Mouse (Mus musculus) G1E (cell line): ENCODE measurements around the gene Trim33. TPM values are rescaled to one million over a fixed set of nuclear protein-coding genes. Genes with fewer than 3 reads are reported as not detected.

Experiments
- ATAC-seq: 2 replicates; pipeline ENCODE4 v1.8.0; 2016; ENCODE audit warnings: mild to moderate bottlenecking; ENCODE audit not compliant: insufficient number of reproducible peaks, poor library complexity, low FRiP score, severe bottlenecking; ENCODE audit errors: extremely low read depth
- DNase-seq: peaks from one replicate; pipeline ENCODE4 v3.0.0; 2012; ENCODE audit warnings: low spot score
- H3K27me3 ChIP-seq: 2 replicates; pipeline ENCODE4 v1.6.1; 2012; ENCODE audit warnings: mild to moderate bottlenecking, low read length, inconsistent platforms; ENCODE audit not compliant: insufficient read depth
- H3K36me3 ChIP-seq: replicated peaks from 2 replicates; pipeline ENCODE3; 2012; ENCODE audit warnings: mild to moderate bottlenecking, inconsistent platforms
- H3K4me1 ChIP-seq: 2 replicates; pipeline ENCODE4 v1.6.1; 2012; ENCODE audit warnings: low read depth, low read length, inconsistent platforms, mixed read lengths; ENCODE audit not compliant: insufficient read depth
- H3K4me3 ChIP-seq: 2 replicates; pipeline ENCODE4 v1.5.1; 2012; ENCODE audit warnings: low read depth, mild to moderate bottlenecking, inconsistent platforms, low read length, moderate library complexity, mixed read lengths
- H3K9me3 ChIP-seq: replicated peaks from 2 replicates; pipeline ENCODE4 v1.6.1; 2012; ENCODE audit warnings: inconsistent platforms
- CTCF ChIP-seq: IDR thresholded peaks from 2 replicates; pipeline ENCODE4 v1.5.1; 2012; ENCODE audit warnings: low read depth, low read length, inconsistent platforms, mixed read lengths
- GATA1 ChIP-seq: IDR thresholded peaks from 2 replicates; pipeline ENCODE4 v1.6.1; 2012; ENCODE audit warnings: borderline replicate concordance, low read length, inconsistent platforms, mixed read lengths
- GATA2 ChIP-seq: IDR thresholded peaks from 2 replicates; pipeline ENCODE4 v1.6.1; 2012; ENCODE audit warnings: low read depth, low read length, inconsistent platforms, borderline replicate concordance
- POLR2AphosphoS5 ChIP-seq: IDR thresholded peaks from 2 replicates; pipeline ENCODE4 v1.6.1; 2012; ENCODE audit warnings: low read depth, low read length, inconsistent platforms; ENCODE audit not compliant: insufficient replicate concordance
- TAL1 ChIP-seq: conservative IDR thresholded peaks from 2 replicates; pipeline ENCODE4 v1.6.1; 2012; ENCODE audit warnings: low read depth, low read length, inconsistent platforms, mixed read lengths
- polyA plus RNA-seq: library from polyadenylated mRNA; stranded (reverse); fragments of >175 nt; gene quantifications from 2 replicates; pipeline ENCODE4 v1.2.3, GENCODE M21; 2012
- total RNA-seq, 2 experiments: library from RNA; stranded (forward) in 1 of 2; stranded (reverse) in 1 of 2; fragments of 200-1000 nt in 1 of 2; fragments of >200 nt in 1 of 2; fragmentation: Nextera tagmentation in 1 of 2; gene quantifications; 2 replicates each; pipeline ENCODE4 v1.2.3; 2014 to 2017

Trim33 gene
- total and polyA plus RNA-seq, 3 experiments, result 7.7 to 188 (median 103) TPM

DNA sequence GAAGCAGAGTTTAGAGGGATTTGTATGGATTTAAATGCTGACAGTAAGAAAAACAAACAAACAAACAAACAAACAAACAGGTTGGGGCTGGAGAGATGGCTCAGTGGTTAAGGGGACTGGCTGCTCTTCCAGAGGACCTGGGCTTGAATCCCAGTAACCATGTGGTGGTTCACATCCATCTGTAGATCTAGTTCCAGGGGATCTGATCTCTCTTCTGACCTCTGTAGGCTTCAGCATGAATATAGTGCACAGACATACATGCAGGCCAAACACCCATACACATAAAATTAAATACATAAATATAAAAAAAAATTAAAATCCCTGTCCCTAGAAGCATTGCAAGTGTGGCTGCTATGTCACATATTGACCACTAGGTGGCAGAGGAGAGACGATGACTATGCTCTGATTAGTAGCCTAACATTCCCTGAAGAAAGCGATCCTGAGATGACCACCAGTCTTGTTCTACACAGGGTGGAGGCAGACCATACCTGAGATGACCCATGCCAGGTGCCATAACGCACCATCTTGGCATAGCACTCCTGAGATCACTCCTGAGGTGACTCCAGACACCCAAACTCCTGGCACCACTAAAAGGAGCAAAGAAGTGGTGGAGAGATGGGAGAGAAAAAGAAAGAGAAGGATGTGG lies 113.6 kb downstream of the Trim33 start:
- Histone ChIP-seq H3K9me3 (no peaks in the 10 kb centered on the region), H3K27me3 (peaks cover 27% of the 10 kb centered on the region), H3K4me3 (no peak overlapping the region), H3K36me3 (no peaks in the 10 kb centered on the region), H3K4me1 (peaks cover 9% of the 10 kb centered on the region)
- TF ChIP-seq CTCF, result peak; percentile 89
- TF ChIP-seq TAL1, result no peak
- peak; percentile 29 for DNase-seq
- no peak for ATAC-seq

- ATAC-seq, result no peak
- no peak for DNase-seq
- H3K27me3 ChIP-seq, result peaks cover 27% of the 10 kb centered on the region
- H3K4me1 ChIP-seq, result peaks cover 9% of the 10 kb centered on the region
- H3K4me3 ChIP-seq, result no peak overlapping the region
- TF ChIP-seq GATA2 (no peak), CTCF (no peak), POLR2AphosphoS5 (no peak), GATA1 (no peak)
- no peaks in the 10 kb centered on the region for H3K9me3 ChIP-seq
- no peaks in the 10 kb centered on the region for H3K36me3 ChIP-seq
Observed at GRCm38 (mm10) chr3:103393283-103394060, 114.4 kb downstream of the Trim33 start.

- H3K27me3 ChIP-seq, result peaks cover 25% of the 10 kb centered on the region
- TF ChIP-seq GATA1 (no peak), CTCF (no peak), TAL1 (no peak), GATA2 (no peak), POLR2AphosphoS5 (no peak)
- H3K4me1 ChIP-seq, result peaks cover 9% of the 10 kb centered on the region
- H3K4me3 ChIP-seq, result no peak overlapping the region
- ATAC-seq (no peak), DNase-seq (no peak)
- H3K9me3 ChIP-seq, result no peaks in the 10 kb centered on the region
- H3K36me3 ChIP-seq, result no peaks in the 10 kb centered on the region
Observed at GRCm38 (mm10) chr3:103394121-103394520, 115.0 kb downstream of the Trim33 start.

DNA sequence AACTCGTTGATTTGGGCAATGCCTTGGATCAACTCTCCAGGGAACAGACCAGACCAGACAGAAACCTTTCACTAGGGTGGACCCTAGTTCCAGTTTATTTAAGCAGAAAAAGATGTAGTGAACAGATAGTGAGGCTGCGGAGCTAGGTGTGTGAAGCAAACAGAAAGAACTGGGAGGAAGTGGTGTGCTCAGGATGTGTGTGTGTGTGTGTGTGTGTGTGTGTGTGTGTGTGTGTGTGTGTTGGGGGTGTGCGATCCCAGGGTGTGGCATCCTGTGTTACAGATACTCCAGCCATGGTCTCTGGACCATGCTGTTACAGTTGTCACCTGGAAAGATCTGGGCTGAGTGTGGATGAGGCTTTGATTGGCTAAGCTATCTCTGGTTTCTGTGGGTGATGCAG lies 118.4 kb downstream of the Trim33 start:
- Histone ChIP-seq H3K9me3 (no peaks in the 10 kb centered on the region), H3K4me3 (no peak overlapping the region), H3K27me3 (peaks cover 26% of the 10 kb centered on the region), H3K4me1 (peaks cover 9% of the 10 kb centered on the region), H3K36me3 (no peaks in the 10 kb centered on the region)
- DNase-seq (no peak), ATAC-seq (no peak)
- no peak for TF ChIP-seq GATA1

- H3K4me3 ChIP-seq, result no peak overlapping the region
- no peak for DNase-seq
- H3K27me3 ChIP-seq, result peaks cover 16% of the 10 kb centered on the region
- no peaks in the 10 kb centered on the region for H3K9me3 ChIP-seq
- no peaks in the 10 kb centered on the region; the same call in 1 of the 2 replicates for H3K4me1 ChIP-seq
- no peaks in the 10 kb centered on the region for H3K36me3 ChIP-seq
- no peak for TF ChIP-seq POLR2AphosphoS5
- no peak for TF ChIP-seq GATA1
- no peak for ATAC-seq
Observed at GRCm38 (mm10) chr3:103400807-103401206, 121.7 kb downstream of the Trim33 start.

- no peak for ATAC-seq
- H3K4me3 ChIP-seq, result no peak overlapping the region
Observed at GRCm38 (mm10) chr3:103401342-103402098, 122.4 kb downstream of the Trim33 start.

More at GRCm38 (mm10) chr3:103401342-103402098, 122.4 kb downstream of the Trim33 start:
- Histone ChIP-seq H3K9me3 (no peaks in the 10 kb centered on the region), H3K36me3 (no peaks in the 10 kb centered on the region), H3K4me1 (no peaks in the 10 kb centered on the region; the same call in 1 of the 2 replicates), H3K27me3 (peaks cover 20% of the 10 kb centered on the region)
- no peak for DNase-seq
- TF ChIP-seq GATA2 (no peak), GATA1 (no peak), TAL1 (no peak), CTCF (no peak), POLR2AphosphoS5 (no peak)
